Mouse (Mus musculus) adrenal gland (tissue): Measurements from ENCODE around the gene Phtf2.
"Not testable (repeated sequence)": the region's sequence is repeated elsewhere in the genome, so short reads cannot be mapped to it uniquely, and the experiment has no call there.

Experiments used
- intact Hi-C: fragments of 180-260 bp; cut with DNase I; formaldehyde crosslinking; loops from one replicate; pipeline ENCODE4 v1.15.1; 2025

The Phtf2 gene

GRCm38 (mm10) chr5:20865193-20865755, 16.6 kb downstream of the Phtf2 start:
- intact Hi-C loops, result no loop called here

GRCm38 (mm10) chr5:20864216-20864969, 17.5 kb downstream of the Phtf2 start:
- intact Hi-C loops, result no loop called here

GRCm38 (mm10) chr5:20861901-20862300, 20.0 kb downstream of the Phtf2 start:
- intact Hi-C loops, result no loop called here

GRCm38 (mm10) chr5:20860565-20860964, 21.4 kb downstream of the Phtf2 start:
- intact Hi-C loops, result no loop called here

- intact Hi-C loops, result no loop called here
Observed at GRCm38 (mm10) chr5:20858404-20858803, 23.5 kb downstream of the Phtf2 start.

- intact Hi-C loops, result no loop called here
Observed at GRCm38 (mm10) chr5:20855066-20855465, 26.9 kb downstream of the Phtf2 start.

- intact Hi-C loops, result no loop called here
Observed at GRCm38 (mm10) chr5:20847010-20847409, 34.9 kb downstream of the Phtf2 start.

GRCm38 (mm10) chr5:20843816-20844215, 38.1 kb downstream of the Phtf2 start:
- intact Hi-C loops, result no loop called here

- intact Hi-C loops, result no loop called here
Observed at GRCm38 (mm10) chr5:20843405-20843804, 38.5 kb downstream of the Phtf2 start.

GRCm38 (mm10) chr5:20837082-20837481, 44.8 kb downstream of the Phtf2 start:
- intact Hi-C loops, result no loop called here

- intact Hi-C loops, result no loop called here
Observed at GRCm38 (mm10) chr5:20834399-20834798, 47.5 kb downstream of the Phtf2 start.

GRCm38 (mm10) chr5:20831433-20831832, 50.5 kb downstream of the Phtf2 start:
- intact Hi-C loops, result no loop called here

- intact Hi-C loops, result no loop called here
Observed at GRCm38 (mm10) chr5:20830717-20831116, 51.2 kb downstream of the Phtf2 start.

GRCm38 (mm10) chr5:20821647-20822046, 60.3 kb downstream of the Phtf2 start:
- intact Hi-C loops, result no loop called here

GRCm38 (mm10) chr5:20821122-20821521, 60.8 kb downstream of the Phtf2 start:
- intact Hi-C loops, result no loop called here

GRCm38 (mm10) chr5:20815094-20815493, 66.8 kb downstream of the Phtf2 start:
- intact Hi-C loops, result no loop called here

- intact Hi-C loops, result no loop called here
Observed at GRCm38 (mm10) chr5:20810449-20810848, 71.5 kb downstream of the Phtf2 start.

- intact Hi-C loops, result no loop called here
Observed at GRCm38 (mm10) chr5:20795932-20796331, 86.0 kb downstream of the Phtf2 start.

- intact Hi-C loops, result no loop called here
Observed at GRCm38 (mm10) chr5:20791793-20792554, 90.0 kb downstream of the Phtf2 start.

GRCm38 (mm10) chr5:20786471-20786870, 95.5 kb downstream of the Phtf2 start:
- intact Hi-C loops, result not testable (repeated sequence)

- intact Hi-C loops, result no loop called here
Observed at GRCm38 (mm10) chr5:20781116-20781515, 100.8 kb downstream of the Phtf2 start.

- intact Hi-C loops, result loop anchor here (10.0 kb wide), 1 partner anchor 1254 kb away; no protein-coding TSS in a partner anchor
Observed at GRCm38 (mm10) chr5:20779191-20779590, 102.7 kb downstream of the Phtf2 start.
